Comparison of ENCODE assay signal across 17 mouse cellular contexts in the genomic region with DNA sequence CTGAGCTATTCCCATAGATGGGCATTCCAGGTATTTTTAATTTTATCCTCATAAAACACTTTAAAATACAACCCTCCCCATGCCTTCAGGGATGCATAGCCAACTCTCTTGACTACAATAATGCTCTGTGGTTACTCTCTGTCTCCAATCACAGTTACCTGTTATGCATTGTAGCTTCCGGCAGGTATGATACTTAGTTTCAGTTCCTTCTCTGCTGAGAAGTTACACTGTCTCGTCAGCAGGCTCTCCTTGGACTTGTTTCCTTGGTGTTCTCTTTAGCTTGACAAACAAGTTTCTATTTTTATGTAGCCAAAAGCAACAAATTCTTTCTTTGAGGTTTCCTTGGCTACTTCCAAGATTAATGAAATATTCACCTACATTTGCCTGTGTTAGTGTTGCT.
"Had no signal": no experiment of that assay in that cellular context is flagged by ENCODE, and none has a peak within 500 bp of the region (broad histone marks: within the 10 kb centered on the region; RNA-seq: fewer than 3 reads in every experiment).

No protein-coding gene starts in this region.

- H3K4me2 ChIP-seq: liver, embryonic 13.5 days; liver, embryonic 15.5 days; lung, embryonic 14.5 days; midbrain, embryonic 12.5 days; neural tube, embryonic 13.5 days; neural tube, embryonic 15.5 days had no signal

- H3K9ac ChIP-seq: liver, embryonic 13.5 days; liver, embryonic 15.5 days; liver, postnatal 0 days; lung, embryonic 14.5 days; midbrain, embryonic 12.5 days; neural tube, embryonic 13.5 days; neural tube, embryonic 15.5 days had no signal

- H3K27me3 ChIP-seq: liver, embryonic 13.5 days; liver, embryonic 15.5 days; neural tube, embryonic 13.5 days; neural tube, embryonic 15.5 days had no signal

- H3K9me3 ChIP-seq: liver, embryonic 13.5 days; midbrain, embryonic 10.5 days; midbrain, embryonic 12.5 days; neural tube, embryonic 13.5 days; neural tube, embryonic 15.5 days had no signal

- H3K4me1 ChIP-seq: liver, embryonic 13.5 days; liver, embryonic 15.5 days; midbrain, embryonic 10.5 days had no signal

- H3K27ac ChIP-seq: liver, embryonic 13.5 days; liver, embryonic 15.5 days; midbrain, embryonic 10.5 days; midbrain, embryonic 12.5 days; neural tube, embryonic 13.5 days; neural tube, embryonic 15.5 days had no signal

- H3K4me3 ChIP-seq: liver, embryonic 13.5 days; liver, embryonic 15.5 days; midbrain, embryonic 10.5 days; midbrain, embryonic 12.5 days; myocyte; neural tube, embryonic 13.5 days; neural tube, embryonic 15.5 days had no signal

- ATAC-seq: liver, postnatal 0 days; midbrain, embryonic 16.5 days had no signal

- DNase-seq: liver, embryonic 13.5 days; liver, postnatal 0 days; lung, embryonic 14.5 days; lung, postnatal 10 days; lung, postnatal 4 days; midbrain, embryonic 14.5 days; right cerebral cortex, postnatal 14 days; thymus, adult 18-20 months; thymus, postnatal 14 days; thymus, postnatal 36 days had no signal

- H3K36me3 ChIP-seq: liver, embryonic 13.5 days; liver, embryonic 15.5 days; midbrain, embryonic 10.5 days; midbrain, embryonic 12.5 days; neural tube, embryonic 13.5 days; neural tube, embryonic 15.5 days had no signal
